Mouse (Mus musculus) erythroblast, embryonic 14.5 days (primary cell): Measurements from ENCODE around the gene Cenps.

ENCODE experiments used
- GATA1 ChIP-seq: IDR thresholded peaks from 2 replicates; pipeline ENCODE4 v1.6.1; 2012; ENCODE audit warnings: low read length, inconsistent platforms, mixed read lengths
- TAL1 ChIP-seq: IDR thresholded peaks from 3 replicates; pipeline ENCODE4 v1.6.1; 2012; ENCODE audit warnings: low read length, inconsistent platforms, mixed read lengths

GRCm38 (mm10) chr4:149178328-149178727 is 40.9 kb upstream of the Cenps start:
- TF ChIP-seq TAL1 (no peak), GATA1 (no peak)
